In the genomic region with DNA sequence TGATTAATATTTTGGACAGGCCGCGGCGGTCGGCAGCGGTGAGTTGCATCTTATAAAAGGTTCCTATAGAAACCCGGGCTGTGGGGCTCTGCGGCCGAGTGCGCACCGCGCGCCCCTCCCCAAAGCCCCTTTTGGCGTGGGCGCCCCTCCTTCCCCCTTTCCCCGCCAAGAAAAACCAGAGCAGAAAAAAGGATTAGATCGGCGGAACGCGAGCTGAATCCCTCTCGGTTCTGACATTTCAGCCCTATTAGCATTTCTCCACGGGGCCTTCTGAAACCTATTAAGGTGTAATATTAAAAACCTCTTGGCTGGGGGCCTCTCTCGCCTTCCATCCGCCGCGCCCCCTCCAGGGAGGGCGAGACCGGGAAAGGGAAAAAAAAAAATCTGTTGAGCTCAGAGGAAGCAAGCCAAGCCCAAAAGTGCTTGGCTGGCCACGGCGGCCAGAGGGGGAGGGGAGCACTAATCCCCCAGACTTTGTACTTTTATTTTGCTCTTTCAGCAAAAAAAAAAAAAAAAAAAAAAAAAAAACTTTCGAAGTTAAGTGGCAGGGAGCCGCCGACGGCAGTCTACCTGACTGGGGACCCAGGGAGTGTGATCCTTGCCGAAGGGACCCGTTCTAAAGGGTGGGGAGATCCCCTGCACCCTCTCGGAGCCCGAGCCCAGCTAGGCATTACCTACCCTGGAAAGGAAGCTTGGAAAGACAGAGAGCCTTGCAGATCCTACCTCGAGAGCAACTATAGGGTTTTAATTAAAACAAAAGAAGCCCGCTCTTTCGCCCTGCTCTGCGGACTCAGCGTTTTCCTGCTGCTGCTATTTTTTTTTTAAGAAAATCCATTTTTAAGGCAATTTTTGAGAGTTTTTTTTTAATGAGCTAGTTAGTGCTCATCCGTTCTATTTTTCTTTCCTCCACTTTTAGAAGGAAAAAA, we compare ENCODE assay signal across 8 mouse cellular contexts. TPM values are rescaled to one million over a fixed set of nuclear protein-coding genes. Genes with fewer than 3 reads are reported as not detected.
DNase-seq lines count a peak whose midpoint lies in the region; ATAC-seq and TF ChIP-seq lines count a peak whose summit lies in the region.

No protein-coding gene starts in this region.

- H3K27me3 ChIP-seq in cerebellum, adult 2 months (ENCODE audit: control insufficient read depth, insufficient read depth, low read length), result no peaks in the 10 kb centered on the region
- H3K27me3 ChIP-seq in hindbrain, embryonic 15.5 days, result no peaks in the 10 kb centered on the region

- peaks cover 4% of the 10 kb centered on the region; the same call in 1 of the 2 replicates for H3K4me1 ChIP-seq in cerebellum, adult 2 months (ENCODE audit: control insufficient read depth, insufficient read depth, low read length)
- H3K4me1 ChIP-seq in hindbrain, embryonic 15.5 days (replicated peaks), result peaks cover 19% of the 10 kb centered on the region

- H3K36me3 ChIP-seq in hindbrain, embryonic 15.5 days, result no peaks in the 10 kb centered on the region

- H3K9ac ChIP-seq in hindbrain, embryonic 15.5 days, result peak overlapping the region; percentile 92

- DNase-seq in ZHBTc4 (ENCODE audit: low read depth, low spot score), result peak; percentile 55
- DNase-seq in cerebellum, adult 2 months, result peak; percentile 75 to 76
- peak; percentile 85 for DNase-seq in gastrocnemius, adult 2 months
- peak; percentile 40 to 48 for DNase-seq in left cerebral cortex, adult 8-10 months (ENCODE audit: low spot score in 2 of 2)
- DNase-seq in lung, postnatal 4 days, result peak; percentile 82 to 91
- DNase-seq in right cerebral cortex, postnatal 25 days, result peak; percentile 56

- no peaks in the 10 kb centered on the region for H3K9me3 ChIP-seq in hindbrain, embryonic 15.5 days

- H3K4me3 ChIP-seq in cerebellum, adult 2 months (replicated peaks; ENCODE audit: insufficient read depth, low read depth, low read length), result peak overlapping the region; percentile 96
- peak overlapping the region; percentile 99 for H3K4me3 ChIP-seq in gastrocnemius, adult 2 months
- H3K4me3 ChIP-seq in hindbrain, embryonic 15.5 days, result peak overlapping the region; percentile 91

- peak overlapping the region; percentile 100 for H3K27ac ChIP-seq in cerebellum, adult 2 months (ENCODE audit: insufficient read depth, low read length)
- peak overlapping the region; percentile 100 for H3K27ac ChIP-seq in gastrocnemius, adult 2 months
- H3K27ac ChIP-seq in hindbrain, embryonic 15.5 days (replicated peaks), result peak overlapping the region; percentile 100

- intact Hi-C loops in gastrocnemius, adult 2 months (cut with DNase I), result no loop called here

- H3K4me2 ChIP-seq in hindbrain, embryonic 15.5 days, result peak overlapping the region; percentile 78

- under 1% methylated on average over 43 of the region's 43 CpGs for WGBS in cerebellum, adult 2 months
- under 1% methylated on average over 42 of the region's 43 CpGs for WGBS in hindbrain, embryonic 15.5 days

- 0 out of 2 replicates have a peak, but pooled peaks have one; percentile 7 for ATAC-seq in hindbrain, embryonic 15.5 days (ENCODE audit: low FRiP score, low read depth)
- no peak for ATAC-seq in granulocyte monocyte progenitor cell, adult 5-6 weeks (replicated peaks; ENCODE audit: poor library complexity, severe bottlenecking)

- TF ChIP-seq CTCF in cerebellum, adult 2 months (IDR thresholded peaks at IDR 0.05; ENCODE audit: borderline replicate concordance, insufficient read depth, low read depth, low read length), result no peak
- 0 out of 2 replicates have a peak, but pooled peaks have one; percentile 16 for TF ChIP-seq CTCF in gastrocnemius, adult 2 months (IDR thresholded peaks at IDR 0.05)

- no peak for TF ChIP-seq POLR2A in cerebellum, adult 2 months (IDR thresholded peaks at IDR 0.05; ENCODE audit: borderline replicate concordance, insufficient read depth, low read length)

RNA-seq across cellular contexts. Expression of a gene that starts 1.2 kb away (rescaled TPM):
- polyA plus RNA-seq in cerebellum, adult 2 months (2012; rRNA removed), result 29.3 and 36.5 TPM in 2 replicates
- 10 to 100 TPM; 31.5 to 32.0 TPM for total RNA-seq in gastrocnemius, adult 2 months (2021)
- 32.7 and 33.8 TPM in 2 replicates for polyA plus RNA-seq in hindbrain, embryonic 15.5 days (2015; fragmentation: Nextera tagmentation; extraction: Ambion mirVana)
- total RNA-seq in left cerebral cortex, adult 8-10 months (2022), result 100 to 1,000 TPM; 112 to 134 (median 116) TPM
- 50.4 and 50.6 TPM in 2 replicates for total RNA-seq in granulocyte monocyte progenitor cell, adult 5-6 weeks (2014; fragmentation: Nextera tagmentation)
- total RNA-seq in granulocyte monocyte progenitor cell, adult 5-6 weeks (2017), result 9.0 and 13.8 TPM in 2 replicates
